Mouse (Mus musculus): ENCODE data around the gene Hddc3.
"Not testable (repeated sequence)": the region's sequence is repeated elsewhere in the genome, so short reads cannot be mapped to it uniquely, and the experiment has no call there.

The Hddc3 gene

DNA sequence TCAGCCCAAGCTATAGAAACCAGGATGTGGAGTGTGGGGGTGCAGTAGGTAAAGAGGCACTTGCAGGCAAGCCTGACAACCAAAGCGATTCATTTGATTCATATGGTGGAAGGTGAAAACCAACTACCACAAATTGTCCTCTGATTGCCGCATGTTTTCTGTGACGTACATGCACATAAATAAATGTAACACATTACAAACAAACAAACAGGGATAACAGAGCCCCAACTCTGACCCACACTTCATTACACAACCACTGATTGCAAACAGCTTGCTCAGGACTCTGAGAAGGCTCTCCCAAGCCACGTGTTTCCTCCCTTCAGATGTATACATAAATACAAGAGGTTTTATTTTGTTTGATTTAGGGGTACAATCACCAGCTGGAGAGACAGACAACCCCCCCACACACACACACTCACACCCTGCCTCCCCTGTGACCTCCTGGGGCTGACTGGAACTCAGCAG lies 27.1 kb downstream of the Hddc3 start:
- no peak for DNase-seq (ENCODE audit: inconsistent ontology term)

DNA sequence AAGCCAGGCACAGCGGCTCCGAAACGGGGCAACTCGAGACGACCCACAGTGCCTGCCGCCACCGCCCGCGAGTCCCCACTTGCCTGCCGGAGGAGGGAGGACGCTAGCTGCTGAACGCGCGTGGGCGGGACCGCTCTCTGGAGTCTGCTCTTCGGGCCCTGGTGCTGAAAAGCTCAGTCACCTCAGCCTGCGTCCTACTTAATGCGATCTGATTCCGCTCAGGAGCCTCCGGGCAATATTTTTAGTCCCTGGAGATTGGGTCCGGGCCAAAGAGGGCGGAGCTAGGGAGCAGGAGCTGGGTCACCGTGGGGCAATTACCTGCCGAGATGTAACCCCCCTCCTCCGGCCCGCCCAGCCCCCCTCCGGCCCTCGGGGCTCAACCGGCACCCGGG lies 27.7 kb downstream of the Hddc3 start:
- DNase-seq (ENCODE audit: inconsistent ontology term), result peak; percentile 91

- peak; percentile 80 for DNase-seq (ENCODE audit: inconsistent ontology term)
These were observed 28.3 kb downstream of the Hddc3 start, which contains the start of gene Man2a2 for GRCm38 (mm10) chr7:80371041-80371751. Gene Man2a2, minus strand, starts transcription at chr7:80371375.

GRCm38 (mm10) chr7:80372166-80372565 lies 29.3 kb downstream of the Hddc3 start:
- DNase-seq (ENCODE audit: inconsistent ontology term), result no peak

DNA sequence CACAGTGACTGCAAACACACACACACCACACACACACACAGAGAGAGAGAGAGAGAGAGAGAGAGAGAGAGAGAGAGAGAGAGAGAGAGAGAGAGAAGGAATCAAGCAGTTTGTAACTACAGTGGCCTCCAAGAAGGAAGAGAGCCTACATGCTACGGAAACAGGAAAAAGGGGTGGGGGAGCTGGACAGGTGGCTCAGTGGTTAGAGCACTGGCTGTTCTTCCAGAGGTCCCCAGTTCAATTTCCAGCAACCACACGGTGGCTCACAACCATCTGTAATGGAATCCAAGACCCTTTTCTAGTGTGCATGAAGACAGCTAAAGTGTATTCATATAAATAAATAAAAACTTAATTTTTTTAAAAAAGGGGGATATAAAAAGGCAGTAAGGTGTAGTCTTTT lies 29.8 kb downstream of the Hddc3 start:
- DNase-seq (ENCODE audit: inconsistent ontology term), result no peak

GRCm38 (mm10) chr7:80373352-80373751 lies 30.4 kb downstream of the Hddc3 start:
- DNase-seq (ENCODE audit: inconsistent ontology term), result no peak

GRCm38 (mm10) chr7:80373850-80374249 lies 30.9 kb downstream of the Hddc3 start:
- DNase-seq (ENCODE audit: inconsistent ontology term), result no peak

GRCm38 (mm10) chr7:80374280-80374679 lies 31.4 kb downstream of the Hddc3 start:
- DNase-seq (ENCODE audit: inconsistent ontology term), result no peak

DNA sequence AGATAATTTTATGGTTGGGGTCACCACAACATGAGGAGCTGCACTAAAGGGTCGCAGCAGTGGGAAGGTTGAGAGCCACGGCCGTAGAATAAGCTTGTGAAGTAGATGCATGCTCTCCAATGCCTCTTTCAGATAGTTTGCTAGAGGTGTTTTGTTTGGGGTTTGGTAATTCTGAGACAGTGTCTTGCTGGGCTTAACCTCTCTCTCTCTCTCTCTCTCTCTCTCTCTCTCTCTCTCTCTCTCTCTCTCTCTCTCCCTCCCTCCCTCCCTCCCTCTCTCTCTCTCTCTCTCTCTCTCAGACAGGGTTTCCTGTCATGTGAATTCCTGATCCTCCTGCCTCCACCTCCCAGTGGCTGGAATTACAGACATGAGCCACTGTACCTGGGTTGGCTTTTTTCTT lies 31.8 kb downstream of the Hddc3 start:
- no peak for DNase-seq (ENCODE audit: inconsistent ontology term)

DNA sequence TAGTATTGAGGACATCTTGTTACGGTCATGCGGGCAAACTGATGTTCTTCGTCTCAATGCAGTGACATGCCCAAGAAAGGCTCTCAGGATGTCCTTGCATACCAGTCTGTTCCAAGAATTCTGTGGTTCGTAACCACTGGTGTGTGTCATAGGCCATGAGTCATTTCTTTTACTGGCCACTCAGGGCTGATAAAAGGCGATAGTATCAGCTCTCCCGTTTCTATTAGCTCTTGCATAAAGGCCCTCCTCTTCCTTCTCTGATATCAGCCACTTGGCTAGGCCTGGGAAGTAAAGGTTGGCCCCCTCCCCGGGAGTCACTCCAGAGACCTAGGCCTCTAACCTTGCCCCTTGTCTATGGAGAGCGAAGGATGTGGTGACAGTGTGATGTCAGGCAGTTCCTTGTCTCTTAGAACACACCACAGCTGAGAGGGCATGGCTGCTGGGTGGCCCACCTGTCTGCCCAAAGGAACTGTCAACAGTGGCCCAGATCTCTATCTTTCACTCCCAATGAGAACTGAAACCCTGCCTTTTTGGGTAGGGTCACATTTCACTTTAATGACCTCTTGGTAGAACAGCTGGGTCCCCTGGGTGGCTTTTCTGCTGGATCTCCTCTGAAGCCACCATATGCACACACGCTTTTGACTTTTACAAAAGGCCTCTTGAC lies 32.6 kb downstream of the Hddc3 start:
- peak; percentile 83 for DNase-seq (ENCODE audit: inconsistent ontology term)

- DNase-seq (ENCODE audit: inconsistent ontology term), result no peak
These were observed 33.3 kb downstream of the Hddc3 start for GRCm38 (mm10) chr7:80376192-80376591.

- peak; percentile 56 for DNase-seq (ENCODE audit: inconsistent ontology term)
These were observed 34.6 kb downstream of the Hddc3 start for GRCm38 (mm10) chr7:80377471-80377870.

GRCm38 (mm10) chr7:80379531-80379930 lies 36.6 kb downstream of the Hddc3 start:
- DNase-seq (ENCODE audit: inconsistent ontology term), result no peak

GRCm38 (mm10) chr7:80382919-80383318 lies 40.0 kb downstream of the Hddc3 start:
- DNase-seq (ENCODE audit: inconsistent ontology term), result no peak

- peak; percentile 87 for DNase-seq (ENCODE audit: inconsistent ontology term)
These were observed 43.5 kb downstream of the Hddc3 start for GRCm38 (mm10) chr7:80386235-80386930.

DNA sequence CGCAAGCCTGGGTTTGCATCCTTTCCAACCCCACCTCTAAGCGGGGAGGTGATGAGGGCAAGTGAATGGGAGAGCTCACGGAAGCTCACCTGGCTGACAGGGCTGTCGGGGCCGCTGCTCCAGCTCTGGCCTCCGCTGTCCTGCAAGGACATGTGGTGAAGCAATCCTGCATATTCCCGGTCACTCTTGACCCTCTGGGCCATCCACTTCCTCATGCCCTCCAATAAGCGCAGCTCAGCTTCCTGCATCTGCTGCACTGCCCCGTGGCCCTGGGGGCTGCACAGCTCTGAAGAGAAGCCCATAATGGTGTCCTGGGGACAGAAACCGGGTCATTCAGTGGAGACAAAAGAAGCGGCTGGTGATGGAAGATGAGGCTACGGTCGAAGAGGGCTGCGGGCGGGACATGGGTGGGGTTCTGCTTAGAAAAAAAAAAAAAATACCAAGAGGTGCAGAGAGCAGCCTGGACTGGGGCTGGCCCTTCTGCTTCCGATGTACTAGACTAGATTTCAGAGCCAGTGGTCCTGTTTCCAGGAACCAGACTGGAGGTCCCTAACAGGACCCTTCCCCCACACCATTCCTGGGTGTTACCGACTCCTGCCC lies 44.2 kb downstream of the Hddc3 start:
- no peak for DNase-seq (ENCODE audit: inconsistent ontology term)

- peak; percentile 61 for DNase-seq (ENCODE audit: inconsistent ontology term)
These were observed 45.0 kb downstream of the Hddc3 start, which contains the start of gene Fes for GRCm38 (mm10) chr7:80387633-80388543. Gene Fes, minus strand, starts transcription at chr7:80387946.

DNA sequence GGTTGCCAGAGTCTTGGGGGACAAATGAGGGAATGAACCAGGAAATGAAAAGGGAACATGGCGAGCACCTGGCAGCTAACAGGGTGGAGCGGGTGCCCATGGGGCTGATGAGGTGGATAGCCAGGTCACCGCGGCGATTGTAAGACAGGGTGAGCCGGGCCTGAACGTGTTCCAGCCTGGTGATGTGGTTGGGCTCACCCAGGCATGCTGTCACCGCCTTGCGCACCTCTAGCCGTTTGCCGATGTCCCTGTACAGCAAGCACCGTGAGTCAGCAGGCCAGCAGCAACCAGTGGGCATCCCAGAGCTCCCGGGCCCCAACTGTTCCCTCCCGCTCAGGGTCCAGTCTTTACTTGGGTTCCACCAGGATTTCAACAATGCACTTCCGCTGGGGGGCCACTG lies 49.2 kb downstream of the Hddc3 start:
- no peak for DNase-seq (ENCODE audit: inconsistent ontology term)

DNA sequence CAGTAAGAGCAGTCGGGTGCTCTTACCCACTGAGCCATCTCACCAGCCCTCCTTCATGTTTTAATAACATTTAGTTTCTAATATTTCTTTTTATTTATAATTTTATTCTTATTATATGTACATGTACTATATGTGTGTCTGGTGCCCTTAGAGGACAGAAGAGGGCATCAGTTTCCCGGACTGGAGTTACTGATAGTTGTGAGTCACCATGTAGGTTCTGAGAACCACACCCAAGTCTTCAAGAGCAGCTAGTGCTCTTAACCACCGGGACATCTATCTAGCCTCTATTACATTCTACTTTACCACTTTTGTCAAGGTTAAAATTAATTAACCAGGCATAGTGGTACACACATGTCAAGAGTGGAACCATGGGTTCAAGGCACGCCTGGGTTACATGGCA lies 51.7 kb downstream of the Hddc3 start:
- no peak for DNase-seq (ENCODE audit: inconsistent ontology term)

GRCm38 (mm10) chr7:80396427-80396826 lies 53.5 kb downstream of the Hddc3 start:
- not testable (repeated sequence) for DNase-seq (ENCODE audit: inconsistent ontology term)

DNA sequence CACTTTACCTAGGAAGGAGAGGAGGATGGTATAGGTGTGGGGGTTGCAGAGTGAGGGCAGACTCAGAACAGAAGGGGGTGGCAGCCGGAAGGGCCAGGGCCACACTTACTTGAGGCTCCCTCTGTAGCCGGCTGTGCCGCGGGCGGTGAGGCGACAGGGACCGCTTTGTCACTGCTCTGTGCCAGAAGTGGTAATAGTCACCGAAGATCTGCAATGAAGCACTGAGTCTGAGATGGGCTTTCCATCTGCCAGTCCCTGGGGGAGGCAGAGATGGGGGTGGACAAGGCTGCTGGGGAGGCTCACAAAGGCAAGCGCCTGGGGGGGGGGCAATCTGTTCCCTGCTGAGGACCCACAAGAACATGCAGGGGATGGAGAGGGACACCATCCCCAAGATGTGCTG lies 55.1 kb downstream of the Hddc3 start:
- no peak for DNase-seq (ENCODE audit: inconsistent ontology term)

All from Muller cell, postnatal 12 days (primary cell).